Mouse (Mus musculus) liver, embryonic 12.5 days (tissue): ENCODE results near the gene Morc3. TPM values are rescaled to one million over a fixed set of nuclear protein-coding genes. Genes with fewer than 3 reads are reported as not detected.

ENCODE experiments used
- ATAC-seq: fragments of 200-750 bp; cut with Nextera tagmentation; 2 replicates; pipeline ENCODE4 v1.8.0; 2017; ENCODE audit warnings: moderate number of reproducible peaks, mild to moderate bottlenecking, moderate library complexity
- H3K27ac ChIP-seq: fragments of 300-500 bp; sonication (generic); 2 replicates; pipeline ENCODE4 v1.5.1; 2016; ENCODE audit warnings: mild to moderate bottlenecking
- H3K27me3 ChIP-seq: fragments of 300-500 bp; sonication (generic); replicated peaks from 2 replicates; pipeline ENCODE4 v1.6.1; 2016; ENCODE audit warnings: mild to moderate bottlenecking, moderate library complexity
- H3K36me3 ChIP-seq: fragments of 300-500 bp; sonication (generic); 2 replicates; pipeline ENCODE4 v1.6.1; 2016; ENCODE audit warnings: mild to moderate bottlenecking, moderate library complexity
- H3K4me1 ChIP-seq: fragments of 300-500 bp; sonication (generic); 2 replicates; pipeline ENCODE4 v1.6.1; 2016
- H3K4me2 ChIP-seq: fragments of 300-500 bp; sonication (generic); 2 replicates; pipeline ENCODE4 v1.6.1; 2016; ENCODE audit warnings: mild to moderate bottlenecking, moderate library complexity
- H3K4me3 ChIP-seq: fragments of 300-500 bp; sonication (generic); 2 replicates; pipeline ENCODE4 v1.5.1; 2016; ENCODE audit warnings: mild to moderate bottlenecking, moderate library complexity
- H3K9ac ChIP-seq: fragments of 300-500 bp; sonication (generic); 2 replicates; pipeline ENCODE4 v1.6.1; 2016; ENCODE audit warnings: mild to moderate bottlenecking, moderate library complexity
- H3K9me3 ChIP-seq: fragments of 300-500 bp; sonication (generic); replicated peaks from 2 replicates; pipeline ENCODE4 v1.6.1; 2016; ENCODE audit warnings: mild to moderate bottlenecking, moderate library complexity
- WGBS: fragments of 180-500 bp; shearing (Covaris S2); methylation state at CpG from one replicate; pipeline ENCODE4 v1.1.7; 2016; ENCODE audit not compliant: insufficient replicate concordance; 5-methylcytosine and 5-hydroxymethylcytosine counted together
- polyA plus RNA-seq: library from polyadenylated mRNA; unstranded; fragments of >200 nt; fragmentation: Nextera tagmentation; extraction: Ambion mirVana; gene quantifications from 2 replicates; pipeline ENCODE4 v1.2.1, GENCODE M21; 2016

Morc3 gene
- polyA plus RNA-seq, 1 experiment from 2014 or later, result 22.6 TPM

- peaks cover 43% of the 10 kb centered on the region for H3K4me1 ChIP-seq
- no peaks in the 10 kb centered on the region for H3K27me3 ChIP-seq
- WGBS, result 94% methylated on average over 2 of the region's 2 CpGs
- peak overlapping the region; percentile 90 for H3K4me2 ChIP-seq
- no peaks in the 10 kb centered on the region for H3K9me3 ChIP-seq
- peak overlapping the region; percentile 87 for H3K4me3 ChIP-seq
- H3K27ac ChIP-seq, result no peak overlapping the region
- H3K9ac ChIP-seq, result no peak overlapping the region
- peaks cover 23% of the 10 kb centered on the region; the same call in 1 of the 2 replicates for H3K36me3 ChIP-seq
- no peak for ATAC-seq
Observed at GRCm38 (mm10) chr16:93834076-93834475, 2.2 kb downstream of the Morc3 start.

- H3K4me3 ChIP-seq, result no peak overlapping the region
- no peak for ATAC-seq
- 81% methylated on average over 1 of the region's 1 CpGs for WGBS
- peaks cover 40% of the 10 kb centered on the region for H3K4me1 ChIP-seq
- H3K27ac ChIP-seq, result no peak overlapping the region
- H3K36me3 ChIP-seq, result peaks cover 47% of the 10 kb centered on the region
- no peak overlapping the region for H3K4me2 ChIP-seq
- H3K9me3 ChIP-seq, result no peaks in the 10 kb centered on the region
- H3K27me3 ChIP-seq, result no peaks in the 10 kb centered on the region
- H3K9ac ChIP-seq, result no peak overlapping the region
Observed at GRCm38 (mm10) chr16:93839049-93839448, 7.1 kb downstream of the Morc3 start.

GRCm38 (mm10) chr16:93850527-93850926, 18.6 kb downstream of the Morc3 start:
- Histone ChIP-seq H3K4me1 (no peaks in the 10 kb centered on the region), H3K36me3 (peaks cover 98% of the 10 kb centered on the region), H3K9ac (no peak overlapping the region), H3K27me3 (no peaks in the 10 kb centered on the region), H3K27ac (no peak overlapping the region), H3K4me2 (no peak overlapping the region), H3K9me3 (no peaks in the 10 kb centered on the region), H3K4me3 (no peak overlapping the region)
- 88% methylated on average over 3 of the region's 3 CpGs for WGBS
- ATAC-seq, result no peak

GRCm38 (mm10) chr16:93859967-93860366, 28.0 kb downstream of the Morc3 start:
- 82% methylated on average over 4 of the region's 4 CpGs for WGBS
- H3K27me3 ChIP-seq, result no peaks in the 10 kb centered on the region
- no peak for ATAC-seq
- H3K4me1 ChIP-seq, result no peaks in the 10 kb centered on the region
- H3K27ac ChIP-seq, result no peak overlapping the region
- H3K36me3 ChIP-seq, result peaks cover 92% of the 10 kb centered on the region
- no peak overlapping the region for H3K4me2 ChIP-seq
- no peaks in the 10 kb centered on the region for H3K9me3 ChIP-seq
- no peak overlapping the region for H3K4me3 ChIP-seq
- no peak overlapping the region for H3K9ac ChIP-seq

- H3K4me2 ChIP-seq, result no peak overlapping the region
- H3K4me1 ChIP-seq, result no peaks in the 10 kb centered on the region
- no peak for ATAC-seq
- H3K27me3 ChIP-seq, result no peaks in the 10 kb centered on the region
- no peak overlapping the region for H3K27ac ChIP-seq
- H3K9me3 ChIP-seq, result no peaks in the 10 kb centered on the region
- H3K36me3 ChIP-seq, result peaks cover 92% of the 10 kb centered on the region
- no peak overlapping the region for H3K4me3 ChIP-seq
- no peak overlapping the region for H3K9ac ChIP-seq
Observed at GRCm38 (mm10) chr16:93860686-93861085, 28.8 kb downstream of the Morc3 start.

- no peaks in the 10 kb centered on the region for H3K9me3 ChIP-seq
- H3K27me3 ChIP-seq, result no peaks in the 10 kb centered on the region
- H3K4me3 ChIP-seq, result no peak overlapping the region
- no peak overlapping the region for H3K9ac ChIP-seq
- ATAC-seq, result no peak
- H3K27ac ChIP-seq, result no peak overlapping the region
- H3K36me3 ChIP-seq, result peaks cover 78% of the 10 kb centered on the region
- 88% methylated on average over 13 of the region's 13 CpGs for WGBS
- H3K4me1 ChIP-seq, result peaks cover 6% of the 10 kb centered on the region; the same call in 1 of the 2 replicates
- H3K4me2 ChIP-seq, result no peak overlapping the region
Observed at GRCm38 (mm10) chr16:93874841-93875240, 42.9 kb downstream of the Morc3 start.

GRCm38 (mm10) chr16:93877612-93878380, 45.9 kb downstream of the Morc3 start:
- H3K9ac ChIP-seq, result no peak overlapping the region
- peaks cover 6% of the 10 kb centered on the region; the same call in 1 of the 2 replicates for H3K4me1 ChIP-seq
- H3K9me3 ChIP-seq, result no peaks in the 10 kb centered on the region
- no peak overlapping the region for H3K4me2 ChIP-seq
- ATAC-seq, result no peak
- H3K36me3 ChIP-seq, result peaks cover 48% of the 10 kb centered on the region
- H3K27ac ChIP-seq, result no peak overlapping the region
- WGBS, result 79% methylated on average over 6 of the region's 6 CpGs
- H3K27me3 ChIP-seq, result no peaks in the 10 kb centered on the region
- no peak overlapping the region for H3K4me3 ChIP-seq

GRCm38 (mm10) chr16:93883423-93884085, 51.6 kb downstream of the Morc3 start, which contains the start of gene Chaf1b:
Gene Chaf1b, plus strand, starts transcription at chr16:93883901.
- Histone ChIP-seq H3K9me3 (no peaks in the 10 kb centered on the region), H3K36me3 (peaks cover 26% of the 10 kb centered on the region), H3K4me1 (peaks cover 26% of the 10 kb centered on the region), H3K9ac (peak within 1 kb of the TSS; percentile 88), H3K27me3 (no peaks in the 10 kb centered on the region), H3K4me2 (peak within 1 kb of the TSS; percentile 93), H3K4me3 (peak within 1 kb of the TSS; percentile 89), H3K27ac (peak within 1 kb of the TSS; percentile 65)
- under 1% methylated on average over 51 of the region's 54 CpGs for WGBS
- peak; percentile 90 for ATAC-seq

- H3K36me3 ChIP-seq, result peaks cover 33% of the 10 kb centered on the region
- H3K27me3 ChIP-seq, result no peaks in the 10 kb centered on the region
- H3K4me1 ChIP-seq, result peaks cover 26% of the 10 kb centered on the region
- ATAC-seq, result peak; percentile 73
- peak overlapping the region; percentile 65; the same call in 1 of the 2 replicates for H3K27ac ChIP-seq
- H3K9ac ChIP-seq, result peak overlapping the region; percentile 88
- WGBS, result under 1% methylated on average over 43 of the region's 43 CpGs
- peak overlapping the region; percentile 89 for H3K4me3 ChIP-seq
- no peaks in the 10 kb centered on the region for H3K9me3 ChIP-seq
- H3K4me2 ChIP-seq, result peak overlapping the region; percentile 93
Observed at GRCm38 (mm10) chr16:93884086-93884721, 52.3 kb downstream of the Morc3 start.

- no peak for ATAC-seq
- H3K4me1 ChIP-seq, result peaks cover 26% of the 10 kb centered on the region
- peak overlapping the region; percentile 88 for H3K9ac ChIP-seq
- no peaks in the 10 kb centered on the region for H3K9me3 ChIP-seq
- H3K27me3 ChIP-seq, result no peaks in the 10 kb centered on the region
- H3K4me2 ChIP-seq, result peak overlapping the region; percentile 93
- H3K36me3 ChIP-seq, result peaks cover 38% of the 10 kb centered on the region
- 48% methylated on average over 5 of the region's 5 CpGs for WGBS
- peak overlapping the region; percentile 89 for H3K4me3 ChIP-seq
- H3K27ac ChIP-seq, result peak overlapping the region; percentile 65; the same call in 1 of the 2 replicates
Observed at GRCm38 (mm10) chr16:93884722-93885113, 52.8 kb downstream of the Morc3 start.

- 70% methylated on average over 6 of the region's 6 CpGs for WGBS
- no peak overlapping the region for H3K27ac ChIP-seq
- H3K36me3 ChIP-seq, result peaks cover 75% of the 10 kb centered on the region
- H3K9me3 ChIP-seq, result no peaks in the 10 kb centered on the region
- H3K9ac ChIP-seq, result no peak overlapping the region
- no peak overlapping the region for H3K4me3 ChIP-seq
- H3K4me1 ChIP-seq, result peaks cover 24% of the 10 kb centered on the region
- no peak for ATAC-seq
- no peak overlapping the region for H3K4me2 ChIP-seq
- no peaks in the 10 kb centered on the region for H3K27me3 ChIP-seq
Observed at GRCm38 (mm10) chr16:93888481-93888880, 56.6 kb downstream of the Morc3 start.
